Mouse (Mus musculus): ENCODE data around the gene P4ha1.

DNA sequence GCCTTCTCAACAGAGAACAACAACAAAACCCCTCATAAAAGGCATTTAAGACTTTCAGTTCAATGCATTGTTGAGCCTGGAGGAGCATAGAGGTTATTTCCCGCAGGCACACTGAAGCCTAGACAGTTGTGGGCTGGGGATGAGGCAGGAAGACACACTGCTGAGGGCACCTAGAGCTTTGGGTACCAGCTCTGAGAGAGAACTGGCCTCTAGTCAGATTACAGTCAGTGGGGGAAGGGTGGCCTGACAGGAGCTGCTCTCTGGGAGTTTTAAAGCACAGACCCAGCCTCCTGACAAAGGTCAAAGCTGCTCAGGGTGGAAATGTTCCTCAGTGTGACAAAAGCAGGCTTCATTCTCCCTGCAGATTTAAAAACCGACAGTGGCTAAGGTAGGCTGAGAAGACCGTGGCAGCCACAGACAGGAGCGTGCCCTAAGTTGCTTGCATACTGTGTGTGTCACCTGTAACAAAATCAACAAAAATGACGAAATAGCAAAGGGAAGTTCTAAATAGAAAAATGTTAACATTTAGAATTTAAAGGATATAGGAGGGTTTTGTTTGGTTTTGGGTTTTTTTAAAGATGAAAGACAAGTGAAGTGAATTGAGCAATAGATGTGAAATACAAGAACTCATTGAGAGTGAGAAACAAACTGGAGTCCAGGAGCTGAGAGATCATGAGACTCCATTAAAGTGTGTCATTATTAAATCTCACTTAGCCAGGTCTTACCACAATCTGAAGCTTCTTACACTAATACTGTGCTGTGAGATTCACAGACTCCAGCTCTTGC lies 42.9 kb downstream of the P4ha1 start:
- no peak for TF ChIP-seq EP300 (IDR thresholded peaks at IDR 0.05; ENCODE audit: low read depth)
- TF ChIP-seq CTCF (IDR thresholded peaks at IDR 0.05; ENCODE audit: low read depth), result no peak

All from liver, embryonic 14.5 days (tissue).